Mouse (Mus musculus) cortical plate, adult 2 months (tissue): ENCODE results near the gene Ube2j2.

Source experiments
- CTCF ChIP-seq: fragments of 200-500 bp; IDR thresholded peaks from 2 replicates; pipeline ENCODE4 v1.5.1; 2011; ENCODE audit warnings: mild to moderate bottlenecking, control low read depth, low read length; ENCODE audit not compliant: insufficient read depth; ENCODE audit errors: extremely low read depth
- POLR2A ChIP-seq: fragments of 200-500 bp; IDR thresholded peaks from 2 replicates; pipeline ENCODE4 v1.6.1; 2011; ENCODE audit warnings: mild to moderate bottlenecking, low read length, control low read depth; ENCODE audit not compliant: insufficient read depth; ENCODE audit errors: extremely low read depth

GRCm38 (mm10) chr4:155932031-155932430, 11.6 kb upstream of the Ube2j2 start:
- no peak for TF ChIP-seq CTCF
- no peak for TF ChIP-seq POLR2A
